Mouse (Mus musculus) gastrocnemius, adult 18-20 months (tissue): Measurements from ENCODE around the gene Olfr64. TPM values are rescaled to one million over a fixed set of nuclear protein-coding genes. Genes with fewer than 3 reads are reported as not detected.
A peak's percentile ranks its signal among the peaks of the same experiment; 100 is the strongest.

Experiments
- DNase-seq: peaks from one replicate; pipeline ENCODE4 v3.0.0; 2021; ENCODE audit warnings: low spot score
- long read RNA-seq, 2 experiments: library from polyadenylated mRNA; stranded (forward); transcript quantifications; one replicate each; pipeline ENCODE4 v2.0.0; 2021
- total RNA-seq, 2 experiments: library from RNA; stranded (reverse); gene quantifications; 2 replicates each; pipeline ENCODE4 v1.2.3; 2021

Gene Olfr64
- total RNA-seq, result not detected
- long read RNA-seq, experiment 1, result 0 reads
- long read RNA-seq, experiment 2, result 0 reads

DNA sequence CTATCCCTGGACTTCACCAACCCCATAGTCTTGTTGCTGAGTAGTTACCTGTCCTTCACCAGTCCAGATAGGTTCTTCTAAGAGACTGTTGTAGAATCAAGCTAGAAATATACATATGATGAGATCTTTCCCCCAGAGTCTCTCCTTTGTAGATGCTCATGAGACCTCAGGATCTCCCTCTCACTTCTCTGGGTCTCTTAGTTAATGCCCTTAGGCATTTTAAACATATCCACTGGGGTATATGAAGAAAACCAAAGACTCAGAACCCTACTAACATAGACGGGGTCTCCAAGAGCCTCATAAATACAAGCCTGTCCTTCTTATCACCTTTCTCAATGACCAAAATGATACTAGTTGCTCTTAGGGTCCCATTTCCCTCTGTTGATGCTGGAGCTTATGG, at the start of gene Olfr64:
Gene Olfr64 (minus strand): TSS at position 101 of the 400 bp plus-strand sequence.
- DNase-seq, result no peak

DNA sequence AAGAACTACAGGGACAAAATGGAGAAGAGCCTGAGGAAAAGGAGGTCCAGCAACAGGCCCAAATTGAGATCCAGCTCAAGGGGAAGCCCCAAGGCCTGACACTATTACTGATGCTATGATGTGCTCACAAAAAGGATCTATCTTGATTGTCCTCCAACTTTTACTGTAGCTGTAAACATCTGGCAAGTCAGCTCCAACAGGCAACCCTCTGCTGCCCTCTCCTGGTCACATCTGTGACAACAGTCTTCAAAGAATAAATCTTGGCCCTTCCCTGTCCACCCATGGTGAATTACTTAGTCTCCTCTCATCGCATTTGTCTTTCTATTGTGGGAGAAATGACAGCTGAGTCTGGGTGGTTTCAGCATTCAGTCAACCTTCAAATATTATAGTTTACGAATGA, 48.4 kb upstream of the Olfr64 start:
- DNase-seq, result no peak

DNA sequence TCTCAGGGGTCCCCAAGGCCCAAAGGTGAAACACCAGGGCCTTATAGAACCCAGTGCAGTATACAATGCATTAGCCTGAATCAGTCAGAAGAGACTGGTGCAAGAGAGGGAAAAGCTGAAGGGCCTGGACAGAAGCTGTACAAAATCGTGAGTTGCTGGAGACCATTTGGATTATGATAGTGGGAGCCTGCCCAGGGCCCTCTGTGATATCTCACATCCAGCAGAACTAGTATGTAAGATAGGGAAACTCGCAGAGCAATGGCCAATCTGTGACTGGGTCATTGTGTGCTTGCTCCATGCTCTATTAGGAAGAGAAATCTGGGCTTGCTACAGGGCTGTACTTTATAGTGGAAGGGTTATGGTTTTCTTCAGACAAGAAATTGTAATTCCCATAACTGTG, 40.0 kb upstream of the Olfr64 start, which contains the start of gene Olfr632:
Gene Olfr632 (plus strand): TSS at position 84 of the 400 bp plus-strand sequence.
- DNase-seq, result no peak

DNA sequence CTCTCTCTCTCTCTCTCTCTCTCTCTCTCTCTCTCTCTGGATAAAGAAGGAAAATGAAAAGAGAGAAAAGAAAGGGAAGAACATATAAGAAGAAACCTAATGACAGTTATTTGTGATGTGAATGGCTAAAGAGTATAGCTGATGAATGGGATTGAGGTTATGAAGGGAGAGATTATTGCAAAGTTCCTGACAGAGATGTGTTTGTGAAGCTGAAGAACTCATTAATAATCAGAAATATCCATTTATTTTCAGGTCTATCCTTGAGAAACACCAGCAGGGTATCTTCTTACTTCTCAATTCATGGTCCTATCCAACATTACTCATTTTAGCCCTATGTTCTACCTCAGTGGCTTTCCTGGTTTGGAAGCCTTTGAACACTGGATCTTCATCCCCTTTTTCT, 34.2 kb upstream of the Olfr64 start, which contains the start of gene Olfr631:
Gene Olfr631 (plus strand): TSS at position 301 of the 400 bp plus-strand sequence.
- no peak for DNase-seq

DNA sequence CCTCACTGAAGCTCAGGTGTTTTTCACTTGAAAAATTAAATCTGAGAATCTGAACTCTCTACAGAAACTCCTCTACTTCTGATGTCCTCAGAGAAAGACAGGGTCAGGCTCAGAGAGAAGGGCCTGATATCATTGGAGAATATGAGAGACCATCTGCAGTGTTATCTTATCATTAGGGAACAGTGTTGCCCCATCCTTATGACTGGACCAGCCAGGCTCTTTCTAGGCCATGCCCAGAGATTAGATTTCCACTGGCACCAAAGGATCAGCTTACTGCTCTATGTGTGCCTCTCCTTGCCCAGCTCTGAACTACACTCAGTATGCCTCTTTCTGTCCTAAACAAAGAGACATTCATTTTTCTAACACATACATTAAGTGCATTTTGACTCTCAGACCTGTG, 21.1 kb upstream of the Olfr64 start:
- DNase-seq, result no peak

DNA sequence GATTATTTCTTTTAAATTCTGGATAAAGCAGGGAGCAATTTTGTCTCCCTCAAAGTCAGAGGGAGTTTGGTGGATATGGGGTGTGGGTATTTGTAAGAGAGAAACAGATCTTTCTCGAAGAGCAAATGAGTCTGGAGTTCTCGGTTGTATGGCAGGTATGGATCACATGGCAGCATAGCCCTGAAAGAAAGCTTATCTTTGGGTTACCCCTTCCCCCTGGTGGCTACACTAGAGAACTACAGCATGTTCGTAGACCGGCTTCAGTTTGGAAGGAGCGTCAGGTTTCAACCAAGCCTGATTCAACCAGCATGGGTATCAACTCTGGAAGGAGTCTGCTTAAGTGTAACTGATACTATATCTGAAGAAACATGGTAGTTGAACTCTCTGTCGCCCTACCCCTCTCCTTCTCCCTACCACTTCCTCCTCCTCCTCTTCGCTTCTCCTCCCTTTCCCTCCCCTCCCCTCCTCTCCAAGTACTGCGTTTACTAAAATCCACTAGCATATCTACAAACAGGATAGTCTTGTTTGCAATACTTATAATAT, 18.8 kb upstream of the Olfr64 start:
- no peak for DNase-seq

DNA sequence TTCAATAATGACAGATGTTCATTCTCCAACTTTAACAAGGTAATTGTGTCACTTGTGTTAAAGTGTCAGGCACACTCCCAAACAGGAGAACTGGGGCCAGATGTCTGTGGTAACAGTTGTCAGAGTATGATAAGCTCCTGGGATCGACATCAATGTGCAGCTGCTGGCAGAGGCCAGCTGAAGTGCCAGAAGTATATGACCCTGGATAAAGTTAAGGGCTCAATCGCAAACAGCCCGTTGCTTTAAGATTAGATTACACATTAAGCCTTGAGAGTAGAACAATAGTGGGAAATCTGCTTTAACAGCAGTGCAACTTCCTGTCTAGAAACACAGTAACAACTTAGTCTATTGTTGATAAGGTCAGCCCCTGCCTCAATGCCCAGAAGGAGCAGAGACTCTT, 15.8 kb upstream of the Olfr64 start:
- DNase-seq, result no peak

DNA sequence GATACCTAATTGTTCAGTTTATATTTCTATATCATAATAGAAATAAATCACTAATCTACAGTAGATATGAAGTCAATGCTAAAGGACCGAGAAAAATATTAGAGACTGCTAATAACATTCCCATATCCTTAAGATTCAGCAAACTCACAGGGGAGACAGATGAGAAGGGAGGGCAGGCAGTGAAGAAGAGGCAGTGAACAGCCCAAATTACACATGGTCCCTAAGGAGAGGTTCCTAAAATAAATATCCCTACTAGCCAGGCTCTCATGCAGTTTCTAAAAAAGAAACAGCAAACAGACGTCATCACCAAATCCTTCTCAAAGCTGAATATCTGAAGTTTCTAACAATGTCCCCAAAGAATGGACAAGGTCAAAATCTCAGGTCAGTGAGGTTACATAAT, 8.9 kb upstream of the Olfr64 start, which contains the start of gene Olfr65:
Gene Olfr65 (plus strand): TSS at position 301 of the 400 bp plus-strand sequence.
- DNase-seq, result no peak

DNA sequence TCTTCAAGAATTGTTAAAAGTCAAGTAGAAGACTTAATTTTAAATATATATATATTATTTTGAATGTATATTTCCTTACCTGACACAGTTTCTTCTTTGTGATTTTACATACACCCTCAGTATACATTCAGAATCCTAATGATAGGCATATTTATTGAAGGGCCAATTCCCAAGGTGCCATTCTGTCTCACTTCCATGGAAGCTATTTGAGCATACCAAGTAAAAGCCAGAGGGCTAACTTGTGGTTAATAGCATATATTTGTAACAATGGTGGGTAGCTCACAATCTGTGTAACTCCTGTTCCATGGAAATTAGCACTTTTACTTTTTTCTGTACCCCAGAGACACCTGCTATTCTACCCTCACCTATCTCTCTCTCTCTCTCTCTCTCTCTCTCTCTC, 8.1 kb downstream of the Olfr64 start, which contains the start of gene Olfr66:
Gene Olfr66 (minus strand): TSS at position 101 of the 400 bp plus-strand sequence.
- DNase-seq, result no peak

DNA sequence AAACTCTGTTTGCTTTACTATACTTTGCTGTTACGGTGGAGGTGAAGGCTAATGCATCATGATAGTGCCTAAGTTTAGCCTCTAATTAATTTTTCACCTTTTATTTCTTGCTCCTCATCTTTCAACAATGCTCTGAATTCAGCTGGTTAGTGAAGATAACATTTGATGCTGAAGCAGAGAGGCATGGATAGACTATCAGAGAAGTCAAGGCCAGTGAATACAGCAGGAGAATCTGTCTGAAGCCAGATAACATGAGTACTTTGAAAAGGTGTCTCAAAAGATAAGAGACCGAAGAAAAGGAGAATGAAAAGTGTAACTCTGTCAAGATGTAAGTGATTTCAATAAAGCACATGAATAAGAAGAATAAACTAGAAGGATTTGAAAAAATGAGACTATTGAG, 17.2 kb downstream of the Olfr64 start:
- DNase-seq, result no peak

DNA sequence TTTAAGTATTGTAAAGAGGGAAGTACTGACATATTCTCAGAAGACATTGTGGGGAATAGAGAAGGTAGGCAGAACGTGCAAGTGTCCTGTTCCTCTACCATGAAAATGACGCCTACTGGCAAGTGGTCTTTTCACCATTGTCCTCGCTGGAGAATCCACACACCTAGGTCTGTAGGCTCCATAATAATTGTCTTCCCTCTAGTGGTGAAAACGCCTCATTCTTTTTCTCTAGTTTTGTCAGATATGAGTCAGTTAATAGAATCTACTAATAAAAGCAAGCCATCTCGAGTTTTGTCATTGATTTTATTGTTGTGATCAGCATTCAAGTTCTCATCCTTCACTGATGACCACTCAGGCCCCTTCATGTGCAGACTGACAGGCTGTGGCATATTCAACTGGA, 19.8 kb downstream of the Olfr64 start:
- DNase-seq, result no peak

DNA sequence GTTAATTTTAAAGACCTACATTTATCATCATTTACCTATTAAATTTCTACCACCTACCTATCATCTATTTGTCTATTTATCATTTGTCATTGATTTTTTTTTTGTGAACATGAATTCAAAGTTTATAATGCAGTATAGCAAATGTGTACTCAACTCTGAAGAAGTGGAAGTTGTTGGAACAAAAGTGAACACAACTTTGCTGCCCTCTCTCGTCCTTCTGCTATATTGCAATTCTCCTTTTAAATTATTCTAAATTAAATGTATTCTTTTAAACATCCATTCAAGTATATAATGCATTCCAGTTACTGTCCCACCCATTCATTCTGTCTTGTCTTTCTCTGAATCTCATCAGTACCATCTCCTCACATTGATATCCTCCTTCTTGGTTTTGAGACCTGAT, 21.2 kb downstream of the Olfr64 start:
- no peak for DNase-seq

DNA sequence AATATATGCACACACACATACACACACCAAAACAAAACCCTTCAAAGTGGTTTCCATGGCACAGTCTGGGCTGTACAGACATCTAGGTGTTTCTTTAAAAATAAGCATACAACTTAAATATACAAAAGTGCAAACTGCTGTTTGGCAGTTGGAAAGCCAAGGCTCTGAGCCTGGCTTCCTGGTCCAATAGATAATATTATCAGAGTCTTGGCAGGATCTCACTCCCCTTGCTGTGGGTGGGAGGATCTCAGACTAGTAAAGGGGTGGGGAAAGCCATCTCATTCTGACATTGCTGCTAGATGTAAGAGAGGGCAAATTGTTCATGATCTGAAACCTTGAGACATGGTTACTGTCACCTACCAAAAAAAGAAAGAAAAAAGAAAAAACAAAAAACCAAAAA, 23.6 kb downstream of the Olfr64 start:
- DNase-seq, result no peak

DNA sequence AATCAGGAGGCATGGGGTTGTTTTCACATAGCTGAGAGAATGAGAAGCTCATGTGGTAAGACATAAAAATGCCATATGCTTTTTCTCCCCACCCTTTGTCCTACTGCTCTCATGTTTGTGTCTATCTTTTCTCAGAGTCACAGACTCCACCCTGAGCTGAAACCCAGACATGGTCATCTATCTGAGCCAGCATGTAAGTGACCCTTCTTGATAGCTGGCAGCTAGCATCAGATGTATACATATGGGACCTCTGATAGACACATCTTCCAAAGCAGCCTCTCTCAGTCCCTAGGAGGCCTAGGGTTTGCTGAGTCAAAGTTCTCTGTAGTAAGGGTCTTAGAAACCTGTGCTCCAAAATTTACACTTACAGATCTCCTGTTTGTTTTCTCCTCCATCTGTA, 28.6 kb downstream of the Olfr64 start:
- no peak for DNase-seq

DNA sequence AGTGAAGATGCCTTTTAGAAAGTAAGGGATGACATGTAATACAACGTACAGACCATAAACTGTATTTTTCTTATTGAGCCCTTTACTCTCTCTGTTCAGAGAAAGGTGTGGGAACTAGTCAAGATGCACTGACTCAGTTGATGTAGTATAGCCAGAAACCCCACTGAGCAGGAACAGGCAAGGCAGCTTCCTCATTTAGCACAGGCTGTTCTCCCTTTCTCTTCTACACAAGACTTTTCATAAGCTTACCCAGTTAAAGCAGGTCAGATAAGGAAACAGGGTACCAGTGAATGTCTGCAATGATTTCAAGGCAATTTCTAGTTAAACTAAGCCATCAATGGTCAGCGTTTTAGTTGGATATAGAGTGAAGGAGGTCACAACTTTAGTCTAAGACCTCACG, 32.8 kb downstream of the Olfr64 start:
- no peak for DNase-seq

DNA sequence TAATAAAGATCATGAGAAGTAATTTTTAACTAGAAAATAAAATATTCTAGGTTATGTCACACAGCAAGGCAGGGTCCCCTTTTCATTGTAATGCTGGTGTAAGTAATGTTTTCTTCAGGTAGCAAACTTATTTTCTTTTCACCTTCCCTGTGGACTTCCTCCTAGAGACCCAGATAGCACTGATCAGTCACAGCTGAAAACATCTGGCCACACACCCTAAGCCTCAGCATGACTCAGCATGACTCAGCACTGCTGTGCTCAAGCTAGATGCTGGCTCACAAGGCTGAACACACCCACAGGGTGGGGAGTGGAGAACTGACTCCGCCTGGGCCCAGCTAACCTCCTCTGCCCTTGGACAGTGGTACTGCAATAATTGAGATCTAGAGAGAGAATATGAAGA, 33.4 kb downstream of the Olfr64 start:
- peak; percentile 2 for DNase-seq

DNA sequence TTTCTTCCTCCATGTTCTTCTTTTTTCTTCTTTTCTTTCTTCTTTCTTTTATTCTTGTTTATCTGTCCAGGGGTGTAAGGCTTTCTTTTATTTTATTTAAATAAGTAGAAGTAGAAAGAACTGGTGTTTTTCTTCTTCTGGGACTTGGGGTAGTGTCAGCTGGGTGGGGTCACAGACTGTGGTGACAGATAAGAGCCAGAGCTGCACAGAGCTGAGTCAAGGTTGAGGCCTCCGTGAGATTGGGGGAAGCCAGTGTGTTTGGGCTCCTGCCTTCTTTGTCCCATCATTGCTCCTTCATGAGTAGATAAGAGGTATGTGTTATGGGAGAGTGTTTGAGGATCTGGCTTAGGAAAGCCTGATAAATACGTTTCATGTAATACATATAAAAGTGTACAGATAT, 35.2 kb downstream of the Olfr64 start:
- DNase-seq, result no peak

DNA sequence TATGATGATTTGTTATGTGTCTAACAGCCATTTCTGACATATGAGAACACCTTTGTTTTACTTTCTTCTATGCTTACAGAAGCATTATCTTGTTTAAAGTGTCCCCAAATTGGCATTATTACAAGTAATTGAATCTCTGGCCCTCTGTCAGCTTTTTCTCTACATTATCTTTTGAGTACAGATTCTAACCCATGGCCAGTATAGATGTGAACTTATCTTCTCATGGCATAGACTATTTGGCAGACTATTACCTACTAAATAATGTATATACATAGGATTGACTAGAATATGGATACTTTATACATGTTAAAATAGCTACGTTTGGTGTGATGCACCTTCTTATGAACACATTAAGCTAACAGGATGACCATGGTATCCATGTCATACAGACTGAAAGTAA, 39.6 kb downstream of the Olfr64 start:
- no peak for DNase-seq

DNA sequence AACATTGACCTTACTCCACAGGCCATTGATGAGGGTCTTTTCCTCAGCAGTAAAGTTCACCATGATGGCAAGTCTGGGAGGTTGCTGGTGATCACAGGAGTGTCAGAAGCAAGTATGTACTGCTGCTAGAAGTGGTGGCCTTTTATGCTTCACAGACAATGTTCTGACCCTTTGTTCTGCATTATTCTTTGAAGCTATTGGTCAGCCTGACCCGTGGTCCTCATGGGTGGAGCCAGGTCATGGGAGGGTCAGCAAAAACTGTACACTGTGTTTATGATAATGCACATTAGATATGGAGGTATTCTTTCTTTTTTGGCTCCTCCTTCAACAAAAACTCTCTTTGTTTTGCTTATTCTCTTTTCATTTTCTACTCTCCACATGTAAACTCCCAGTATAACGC, 41.2 kb downstream of the Olfr64 start, which contains the start of gene Hbb-y:
Gene Hbb-y (minus strand): TSS at position 127 of the 400 bp plus-strand sequence.
- DNase-seq, result no peak

DNA sequence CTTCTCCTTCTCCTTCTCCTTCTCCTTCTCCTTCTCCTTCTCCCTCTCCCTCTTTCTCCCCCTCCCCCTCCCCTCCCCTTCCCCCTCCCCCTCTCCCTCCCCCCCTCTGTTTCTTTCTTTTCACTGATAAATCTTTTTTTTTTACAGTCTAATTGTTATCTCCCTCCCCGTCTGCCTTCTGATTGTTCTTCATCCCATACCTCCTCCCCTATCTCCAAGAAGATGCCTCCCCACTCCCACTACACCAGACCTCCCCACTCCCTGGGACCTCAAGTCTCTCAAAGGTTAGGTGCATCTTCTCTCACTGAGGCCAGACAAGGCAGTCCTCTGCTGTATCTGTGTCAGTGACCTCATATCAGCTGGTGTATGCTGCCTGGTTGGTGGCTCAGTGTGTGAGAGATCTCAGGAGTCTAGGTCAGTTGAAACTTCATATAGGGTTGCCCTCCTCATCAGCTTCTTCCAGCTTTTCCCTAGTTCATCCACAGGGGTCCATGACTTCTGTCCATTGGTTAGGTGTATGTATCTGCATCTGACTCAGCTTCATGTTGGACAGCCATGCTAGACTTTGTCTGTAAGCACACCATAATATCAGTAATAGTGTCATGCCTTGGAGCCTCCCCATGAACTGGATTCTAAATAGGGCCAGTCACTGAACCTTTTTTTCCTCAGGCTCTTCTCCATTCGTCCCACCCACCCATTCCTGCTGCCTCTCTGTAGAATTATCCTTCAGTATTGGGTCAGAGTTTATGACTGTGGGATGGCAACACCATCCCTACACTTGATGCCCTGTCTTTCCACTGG, 49.6 kb downstream of the Olfr64 start:
- no peak for DNase-seq

DNA sequence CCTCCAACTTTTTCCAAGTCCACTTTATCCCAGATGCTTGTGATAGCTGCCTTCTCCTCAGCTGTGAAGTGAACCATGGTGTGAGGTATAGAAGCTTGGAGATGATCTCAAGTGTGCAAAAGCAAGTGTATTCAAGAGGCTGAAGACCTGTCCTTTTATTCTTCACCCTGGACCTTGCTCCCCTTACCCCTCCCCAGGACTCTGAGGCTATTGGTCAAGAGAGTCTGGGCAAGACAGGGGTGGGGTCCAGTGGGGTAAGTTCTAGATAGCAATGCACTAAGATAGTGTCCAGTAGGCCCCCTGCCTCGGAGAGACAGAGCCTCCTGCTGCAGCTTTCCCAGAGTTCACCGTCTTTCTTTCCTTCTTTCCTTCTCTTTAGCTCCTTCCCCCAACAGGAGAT, 51.3 kb downstream of the Olfr64 start, which contains the start of gene Hbb-bh1:
Gene Hbb-bh1 (minus strand): TSS at position 131 of the 400 bp plus-strand sequence.
- no peak for DNase-seq

DNA sequence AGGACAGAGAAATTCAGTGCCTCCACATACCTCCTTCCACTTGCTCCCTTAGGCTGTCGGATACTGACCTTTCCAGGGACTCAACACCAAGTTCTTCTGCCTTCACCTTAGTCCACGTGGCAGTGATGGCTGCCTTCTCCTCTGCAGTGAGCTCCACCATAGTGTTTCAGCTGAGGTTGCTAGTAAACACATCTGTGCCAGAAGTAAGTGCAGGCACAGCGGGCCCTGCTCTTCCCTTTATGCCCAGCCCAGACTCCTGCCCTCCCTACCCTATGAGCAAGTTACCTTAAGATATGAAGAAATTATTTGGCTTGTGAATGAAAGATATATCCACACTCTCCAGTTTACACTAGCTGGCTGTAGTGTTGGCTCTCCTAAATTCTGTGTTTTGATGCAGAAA, 54.0 kb downstream of the Olfr64 start, which contains the start of gene Hbb-bh2:
Gene Hbb-bh2 (minus strand): TSS at position 253 of the 400 bp plus-strand sequence.
- no peak for DNase-seq
